Comparison of ENCODE assay signal across 26 mouse cellular contexts in the genomic region with DNA sequence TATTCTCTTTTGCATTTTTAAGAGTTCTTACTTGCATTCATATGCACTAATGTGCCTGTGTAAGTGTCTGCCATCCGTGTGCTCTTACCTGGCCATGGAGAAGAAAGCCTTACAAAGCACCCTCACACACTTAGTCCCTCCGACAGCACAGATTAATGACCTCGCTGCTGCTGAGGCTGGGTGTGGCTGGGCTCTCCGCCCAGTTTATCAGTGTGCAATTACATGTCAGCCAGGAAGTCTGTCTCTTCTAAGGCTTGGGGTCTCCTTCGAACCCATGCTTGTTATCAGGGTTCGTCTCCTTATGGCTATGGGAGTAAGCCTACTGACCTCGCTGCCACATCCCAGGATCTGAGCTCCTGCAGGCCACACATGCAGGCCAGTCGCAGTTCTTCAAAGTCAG. TPM values are rescaled to one million over a fixed set of nuclear protein-coding genes. Genes with fewer than 3 reads are reported as not detected.
DNase-seq lines count a peak whose midpoint lies in the region; ATAC-seq and TF ChIP-seq lines count a peak whose summit lies in the region.
"Had no signal": no experiment of that assay in that cellular context is flagged by ENCODE, and none has a peak within 500 bp of the region (broad histone marks: within the 10 kb centered on the region; RNA-seq: fewer than 3 reads in every experiment).

No protein-coding gene starts in this region.

- H3K4me3 ChIP-seq in embryonic facial prominence, embryonic 14.5 days (ENCODE audit: low read depth, low read length) = no peak overlapping the region
- no peak overlapping the region for H3K4me3 ChIP-seq in embryonic facial prominence, embryonic 10.5 days
- H3K4me3 ChIP-seq in liver, embryonic 15.5 days (replicated peaks) = no peak overlapping the region
- H3K4me3 ChIP-seq in stomach, postnatal 0 days (ENCODE audit: low read depth, low read length) = no peak overlapping the region
- no peak overlapping the region for H3K4me3 ChIP-seq in heart, adult 2 months
- H3K4me3 ChIP-seq: heart, embryonic 12.5 days; hindbrain, embryonic 10.5 days; limb, embryonic 15.5 days had no signal

- no peaks in the 10 kb centered on the region for H3K27me3 ChIP-seq in embryonic facial prominence, embryonic 14.5 days (replicated peaks; ENCODE audit: control insufficient read depth, insufficient read depth, low read length)
- H3K27me3 ChIP-seq in embryonic facial prominence, embryonic 10.5 days (replicated peaks; ENCODE audit: low read depth, poor library complexity, severe bottlenecking) = no peaks in the 10 kb centered on the region
- H3K27me3 ChIP-seq in liver, embryonic 15.5 days = no peaks in the 10 kb centered on the region
- H3K27me3 ChIP-seq in stomach, postnatal 0 days (ENCODE audit: control insufficient read depth, insufficient read depth, low read length) = no peaks in the 10 kb centered on the region
- no peaks in the 10 kb centered on the region for H3K27me3 ChIP-seq in heart, adult 2 months (ENCODE audit: control insufficient read depth, insufficient read depth, low read length)
- H3K27me3 ChIP-seq: heart, embryonic 12.5 days; limb, embryonic 15.5 days had no signal

- H3K9me3 ChIP-seq in embryonic facial prominence, embryonic 14.5 days (ENCODE audit: control insufficient read depth, low read length) = no peaks in the 10 kb centered on the region
- H3K9me3 ChIP-seq in embryonic facial prominence, embryonic 10.5 days = no peaks in the 10 kb centered on the region
- H3K9me3 ChIP-seq in liver, embryonic 15.5 days (replicated peaks) = no peaks in the 10 kb centered on the region
- H3K9me3 ChIP-seq in stomach, postnatal 0 days (ENCODE audit: control insufficient read depth, low read length) = no peaks in the 10 kb centered on the region
- H3K9me3 ChIP-seq: heart, embryonic 12.5 days; hindbrain, embryonic 10.5 days; limb, embryonic 15.5 days had no signal

- no peak overlapping the region for H3K4me2 ChIP-seq in embryonic facial prominence, embryonic 14.5 days (ENCODE audit: low read depth, low read length)
- H3K4me2 ChIP-seq in liver, embryonic 15.5 days = peak overlapping the region; percentile 38
- no peak overlapping the region for H3K4me2 ChIP-seq in stomach, postnatal 0 days (replicated peaks; ENCODE audit: low read depth)
- H3K4me2 ChIP-seq: heart, embryonic 12.5 days; limb, embryonic 15.5 days; midbrain, embryonic 11.5 days had no signal

- no peak for ATAC-seq in embryonic facial prominence, embryonic 14.5 days (ENCODE audit: low read depth)
- ATAC-seq in liver, embryonic 15.5 days (ENCODE audit: insufficient read depth) = peak; percentile 33; the same call in 1 of the 2 replicates
- peak; percentile 74; the same call in 1 of the 2 replicates for ATAC-seq in stomach, postnatal 0 days (ENCODE audit: low FRiP score, low TSS enrichment)
- ATAC-seq: hindbrain, embryonic 16.5 days had no signal

- DNase-seq in embryonic facial prominence, embryonic 14.5 days (ENCODE audit: low spot score) = no peak
- no peak for DNase-seq in embryonic facial prominence, embryonic 10.5 days (ENCODE audit: low spot score)
- DNase-seq in urinary bladder, postnatal 25 days (ENCODE audit: low spot score) = peak; percentile 2
- no peak for DNase-seq in urinary bladder, postnatal 36 days (ENCODE audit: low spot score in 2 of 2)
- peak; percentile 56 for DNase-seq in stomach, postnatal 0 days (ENCODE audit: low spot score)
- DNase-seq in kidney, postnatal 36 days = no peak
- DNase-seq in heart, adult 2 months = no peak
- DNase-seq: adrenal gland, postnatal 10 days; cerebellum, adult 8-10 months; cerebellum, postnatal 36 days; heart, postnatal 10 days; kidney, adult 18-20 months; layer of hippocampus, postnatal 36 days; thymus, postnatal 14 days had no signal

- H3K79me2 ChIP-seq in heart, adult 2 months (replicated peaks; ENCODE audit: control insufficient read depth, insufficient read depth, low read length) = no peaks in the 10 kb centered on the region

- no peaks in the 10 kb centered on the region for H3K4me1 ChIP-seq in embryonic facial prominence, embryonic 14.5 days (ENCODE audit: control insufficient read depth, insufficient read depth, low read length)
- H3K4me1 ChIP-seq in embryonic facial prominence, embryonic 10.5 days = no peaks in the 10 kb centered on the region; the same call in 1 of the 2 replicates
- peaks cover 33% of the 10 kb centered on the region for H3K4me1 ChIP-seq in liver, embryonic 15.5 days (replicated peaks)
- H3K4me1 ChIP-seq in stomach, postnatal 0 days (replicated peaks; ENCODE audit: control insufficient read depth, insufficient read depth) = no peaks in the 10 kb centered on the region
- H3K4me1 ChIP-seq in heart, adult 2 months (ENCODE audit: control insufficient read depth, insufficient read depth, low read length) = no peaks in the 10 kb centered on the region
- H3K4me1 ChIP-seq: hindbrain, embryonic 10.5 days had no signal

- H3K36me3 ChIP-seq in embryonic facial prominence, embryonic 14.5 days (ENCODE audit: control insufficient read depth, insufficient read depth, low read length) = 0 out of 2 replicates have a peak, but pooled peaks cover 26% of the 10 kb centered on the region
- H3K36me3 ChIP-seq in embryonic facial prominence, embryonic 10.5 days (replicated peaks) = no peaks in the 10 kb centered on the region
- H3K36me3 ChIP-seq in liver, embryonic 15.5 days (replicated peaks) = no peaks in the 10 kb centered on the region
- H3K36me3 ChIP-seq in stomach, postnatal 0 days (ENCODE audit: control insufficient read depth, insufficient read depth, low read length) = no peaks in the 10 kb centered on the region
- H3K36me3 ChIP-seq in heart, adult 2 months (ENCODE audit: control insufficient read depth, insufficient read depth, low read length) = no peaks in the 10 kb centered on the region
- H3K36me3 ChIP-seq: heart, embryonic 12.5 days had no signal

- intact Hi-C loops in heart, adult 2 months (cut with DNase I) = no loop called here

- TF ChIP-seq EP300 in stomach, postnatal 0 days (optimal IDR thresholded peaks at IDR 0.05) = no peak
- no peak for TF ChIP-seq EP300 in heart, adult 2 months (IDR thresholded peaks at IDR 0.05; ENCODE audit: insufficient read depth, low read depth, low read length)

- peak overlapping the region; percentile 4; the same call in 1 of the 2 replicates for H3K9ac ChIP-seq in embryonic facial prominence, embryonic 14.5 days (ENCODE audit: low read depth, low read length)
- no peak overlapping the region for H3K9ac ChIP-seq in liver, embryonic 15.5 days
- H3K9ac ChIP-seq in stomach, postnatal 0 days (ENCODE audit: low read length) = no peak overlapping the region
- no peak overlapping the region for H3K9ac ChIP-seq in heart, adult 2 months (ENCODE audit: low read depth, low read length)
- H3K9ac ChIP-seq: heart, embryonic 12.5 days; limb, embryonic 15.5 days had no signal

- no peak for TF ChIP-seq CTCF in stomach, postnatal 0 days (IDR thresholded peaks at IDR 0.05; ENCODE audit: low read depth)
- TF ChIP-seq CTCF in heart, adult 2 months (IDR thresholded peaks at IDR 0.05) = no peak

- 69% methylated on average over 8 of the region's 8 CpGs for WGBS in embryonic facial prominence, embryonic 14.5 days
- WGBS in embryonic facial prominence, embryonic 10.5 days = 79% methylated on average over 8 of the region's 8 CpGs
- 22% methylated on average over 8 of the region's 8 CpGs for WGBS in liver, embryonic 15.5 days (ENCODE audit: insufficient replicate concordance)
- WGBS in stomach, postnatal 0 days = 34% methylated on average over 8 of the region's 8 CpGs
- WGBS in heart, adult 2 months = 58% methylated on average over 8 of the region's 8 CpGs

- H3K27ac ChIP-seq in embryonic facial prominence, embryonic 14.5 days (replicated peaks; ENCODE audit: low read depth, low read length) = no peak overlapping the region
- no peak overlapping the region for H3K27ac ChIP-seq in embryonic facial prominence, embryonic 10.5 days (replicated peaks)
- no peak overlapping the region; the same call in 1 of the 2 replicates for H3K27ac ChIP-seq in liver, embryonic 15.5 days (replicated peaks)
- no peak overlapping the region for H3K27ac ChIP-seq in stomach, postnatal 0 days (replicated peaks)
- no peak overlapping the region for H3K27ac ChIP-seq in heart, adult 2 months
- H3K27ac ChIP-seq: hindbrain, embryonic 10.5 days; kidney, postnatal 0 days; limb, embryonic 15.5 days; macrophage had no signal

- no peak for TF ChIP-seq POLR2A in heart, adult 2 months (IDR thresholded peaks at IDR 0.05; ENCODE audit: insufficient read depth, low read depth, low read length)

RNA-seq across cellular contexts. Expression of a gene that starts 23.0 kb away (rescaled TPM):
- polyA plus RNA-seq in embryonic facial prominence, embryonic 14.5 days (2014; fragmentation: Nextera tagmentation; extraction: Ambion mirVana) = 81.7 and 90.0 TPM in 2 replicates
- polyA plus RNA-seq in embryonic facial prominence, embryonic 10.5 days (2016; fragmentation: Nextera tagmentation; extraction: Ambion mirVana) = 38.4 and 42.0 TPM in 2 replicates
- polyA plus RNA-seq in liver, embryonic 15.5 days (2015; fragmentation: Nextera tagmentation; extraction: Ambion mirVana) = 23.1 and 23.6 TPM in 2 replicates
- polyA plus RNA-seq in stomach, postnatal 0 days (2015; fragmentation: Nextera tagmentation; extraction: Ambion mirVana) = 168 and 181 TPM in 2 replicates
- 10 to 100 TPM; 40.3 to 43.2 TPM for total RNA-seq in heart, adult 2 months (2021)
- 170 and 218 TPM in 2 replicates for polyA plus RNA-seq in heart, adult 2 months (2012; rRNA removed)

RNA-seq across cellular contexts. Expression of a gene that starts 23.8 kb away (rescaled TPM):
- polyA plus RNA-seq in embryonic facial prominence, embryonic 14.5 days (2014; fragmentation: Nextera tagmentation; extraction: Ambion mirVana) = 7.4 TPM in 2 replicates
- polyA plus RNA-seq in embryonic facial prominence, embryonic 10.5 days (2016; fragmentation: Nextera tagmentation; extraction: Ambion mirVana) = 10.0 and 12.2 TPM in 2 replicates
- 3.9 and 4.5 TPM in 2 replicates for polyA plus RNA-seq in liver, embryonic 15.5 days (2015; fragmentation: Nextera tagmentation; extraction: Ambion mirVana)
- polyA plus RNA-seq in stomach, postnatal 0 days (2015; fragmentation: Nextera tagmentation; extraction: Ambion mirVana) = 10.3 and 12.1 TPM in 2 replicates
- 1 to 10 TPM; 1.3 to 1.9 TPM for total RNA-seq in heart, adult 2 months (2021)
- polyA plus RNA-seq in heart, adult 2 months (2012; rRNA removed) = 7.3 and 7.4 TPM in 2 replicates

RNA-seq across cellular contexts. Expression of a gene that starts 29.6 kb away (rescaled TPM):
- polyA plus RNA-seq in embryonic facial prominence, embryonic 14.5 days (2014; fragmentation: Nextera tagmentation; extraction: Ambion mirVana) = 0.64 and 1.3 TPM in 2 replicates
- polyA plus RNA-seq in embryonic facial prominence, embryonic 10.5 days (2016; fragmentation: Nextera tagmentation; extraction: Ambion mirVana) = not detected in 2 replicates
- polyA plus RNA-seq in liver, embryonic 15.5 days (2015; fragmentation: Nextera tagmentation; extraction: Ambion mirVana) = 0.07 TPM in 1 of 2 replicates, not detected in the other
- not detected in 2 replicates for polyA plus RNA-seq in stomach, postnatal 0 days (2015; fragmentation: Nextera tagmentation; extraction: Ambion mirVana)
- not detected for total RNA-seq in heart, adult 2 months (2021)
- polyA plus RNA-seq in heart, adult 2 months (2012; rRNA removed) = 0.20 TPM in 1 of 2 replicates, not detected in the other
- total RNA-seq: heart, postnatal 10 days; left cerebral cortex, postnatal 25 days; neutrophil, adult 5-6 weeks had no signal
- polyA plus RNA-seq: forebrain, embryonic 11.5 days; heart, embryonic 12.5 days; hindbrain, embryonic 10.5 days; hindbrain, embryonic 16.5 days; kidney, postnatal 0 days; lung, embryonic 16.5 days; macrophage had no signal

RNA-seq across cellular contexts. Expression of a gene that starts 44.1 kb away (rescaled TPM):
- 15.5 and 17.6 TPM in 2 replicates for polyA plus RNA-seq in embryonic facial prominence, embryonic 14.5 days (2014; fragmentation: Nextera tagmentation; extraction: Ambion mirVana)
- polyA plus RNA-seq in embryonic facial prominence, embryonic 10.5 days (2016; fragmentation: Nextera tagmentation; extraction: Ambion mirVana) = 8.4 and 10.3 TPM in 2 replicates
- 8.6 and 9.8 TPM in 2 replicates for polyA plus RNA-seq in liver, embryonic 15.5 days (2015; fragmentation: Nextera tagmentation; extraction: Ambion mirVana)
- polyA plus RNA-seq in stomach, postnatal 0 days (2015; fragmentation: Nextera tagmentation; extraction: Ambion mirVana) = 13.3 and 15.8 TPM in 2 replicates
- 10 to 100 TPM; 12.6 to 13.3 TPM for total RNA-seq in heart, adult 2 months (2021)
- 45.8 and 55.2 TPM in 2 replicates for polyA plus RNA-seq in heart, adult 2 months (2012; rRNA removed)

RNA-seq across cellular contexts. Expression of a gene that starts 58.5 kb away (rescaled TPM):
- polyA plus RNA-seq in embryonic facial prominence, embryonic 14.5 days (2014; fragmentation: Nextera tagmentation; extraction: Ambion mirVana) = 19.5 and 25.0 TPM in 2 replicates
- 35.9 and 36.7 TPM in 2 replicates for polyA plus RNA-seq in embryonic facial prominence, embryonic 10.5 days (2016; fragmentation: Nextera tagmentation; extraction: Ambion mirVana)
- 9.2 and 12.6 TPM in 2 replicates for polyA plus RNA-seq in liver, embryonic 15.5 days (2015; fragmentation: Nextera tagmentation; extraction: Ambion mirVana)
- 10.8 and 11.3 TPM in 2 replicates for polyA plus RNA-seq in stomach, postnatal 0 days (2015; fragmentation: Nextera tagmentation; extraction: Ambion mirVana)
- total RNA-seq in heart, adult 2 months (2021) = 1 to 10 TPM; 8.0 to 9.0 TPM
- 10.0 and 13.9 TPM in 2 replicates for polyA plus RNA-seq in heart, adult 2 months (2012; rRNA removed)

Comparison
In these comparisons a context has a peak if more than half of its experiments do, and no peak if none do; other contexts are left out.
1. DNase-seq: peak in urinary bladder, postnatal 25 days (single experiment) and stomach, postnatal 0 days (single experiment); none in embryonic facial prominence, embryonic 14.5 days (single experiment), embryonic facial prominence, embryonic 10.5 days (single experiment), urinary bladder, postnatal 36 days (0 of 2), kidney, postnatal 36 days (0 of 2) and heart, adult 2 months (0 of 2).